Mouse (Mus musculus) heart, embryonic 16.5 days (tissue): ENCODE results near the gene Igfbp7. TPM values are rescaled to one million over a fixed set of nuclear protein-coding genes. Genes with fewer than 3 reads are reported as not detected.
A peak's percentile ranks its signal among the peaks of the same experiment; 100 is the strongest.
"Not testable (repeated sequence)": the region's sequence is repeated elsewhere in the genome, so short reads cannot be mapped to it uniquely, and the experiment has no call there.

Source experiments
- ATAC-seq: fragments of 200-750 bp; cut with Nextera tagmentation; replicated peaks from 2 replicates; pipeline ENCODE4 v1.8.0; 2017; ENCODE audit warnings: moderate number of reproducible peaks; ENCODE audit not compliant: insufficient read depth, low FRiP score; ENCODE audit errors: extremely low read depth
- H3K27ac ChIP-seq: fragments of 300-500 bp; sonication (generic); 2 replicates; pipeline ENCODE4 v1.5.1; 2014; ENCODE audit warnings: mild to moderate bottlenecking, low read length, control low read depth, moderate library complexity
- H3K27me3 ChIP-seq: fragments of 300-500 bp; sonication (generic); 2 replicates; pipeline ENCODE4 v1.6.1; 2014; ENCODE audit warnings: low read length, mixed read lengths; ENCODE audit not compliant: control insufficient read depth, insufficient read depth
- H3K36me3 ChIP-seq: fragments of 300-500 bp; sonication (generic); 2 replicates; pipeline ENCODE4 v1.6.1; 2014; ENCODE audit not compliant: control insufficient read depth, insufficient read depth
- H3K4me1 ChIP-seq: fragments of 300-500 bp; sonication (generic); 2 replicates; pipeline ENCODE4 v1.6.1; 2014; ENCODE audit warnings: low read length, mixed read lengths; ENCODE audit not compliant: control insufficient read depth, insufficient read depth
- H3K4me2 ChIP-seq: fragments of 300-500 bp; sonication (generic); 2 replicates; pipeline ENCODE4 v1.6.1; 2014; ENCODE audit warnings: low read depth, mild to moderate bottlenecking, control low read depth, low read length
- H3K4me3 ChIP-seq: fragments of 300-500 bp; sonication (generic); 2 replicates; pipeline ENCODE4 v1.5.1; 2014; ENCODE audit warnings: mild to moderate bottlenecking, control low read depth, low read length
- H3K9ac ChIP-seq: fragments of 300-500 bp; sonication (generic); 2 replicates; pipeline ENCODE4 v1.6.1; 2014; ENCODE audit warnings: low read length, control low read depth
- H3K9me3 ChIP-seq: fragments of 300-500 bp; sonication (generic); replicated peaks from 2 replicates; pipeline ENCODE4 v1.6.1; 2016; ENCODE audit warnings: low read length; ENCODE audit not compliant: control insufficient read depth
- WGBS: fragments of 180-500 bp; shearing (Covaris S2); extraction: QIAGEN DNeasy Blood & Tissue Kit; methylation state at CpG from one replicate; pipeline ENCODE4 v1.1.7; 2014; 5-methylcytosine and 5-hydroxymethylcytosine counted together
- polyA plus RNA-seq: library from polyadenylated mRNA; unstranded; fragments of >200 nt; fragmentation: Nextera tagmentation; extraction: Ambion mirVana; gene quantifications from 2 replicates; pipeline ENCODE4 v1.2.1, GENCODE M21; 2015

Igfbp7 gene
- polyA plus RNA-seq, 1 experiment from 2014 or later = 68.4 TPM

- ATAC-seq, H3K36me3 ChIP-seq: not testable (repeated sequence)
- 36% methylated on average over 4 of the region's 4 CpGs for WGBS
These were observed 11.7 kb upstream of the Igfbp7 start for GRCm38 (mm10) chr5:77419537-77419936.

GRCm38 (mm10) chr5:77416058-77416457, 8.2 kb upstream of the Igfbp7 start:
- ATAC-seq = no peak
- H3K4me3 ChIP-seq = no peak overlapping the region
- H3K4me2 ChIP-seq = no peak overlapping the region
- H3K9ac ChIP-seq = no peak overlapping the region
- no peaks in the 10 kb centered on the region for H3K27me3 ChIP-seq
- no peaks in the 10 kb centered on the region; the same call in 1 of the 2 replicates for H3K9me3 ChIP-seq
- no peaks in the 10 kb centered on the region for H3K36me3 ChIP-seq
- H3K4me1 ChIP-seq = no peaks in the 10 kb centered on the region
- 79% methylated on average over 6 of the region's 6 CpGs for WGBS
- H3K27ac ChIP-seq = no peak overlapping the region

More at GRCm38 (mm10) chr5:77419537-77419936, 11.7 kb upstream of the Igfbp7 start:
- not testable (repeated sequence) for H3K9me3 ChIP-seq, H3K9ac ChIP-seq, H3K4me1 ChIP-seq, H3K4me3 ChIP-seq, H3K27ac ChIP-seq, H3K27me3 ChIP-seq, H3K4me2 ChIP-seq

- WGBS = 87% methylated on average over 6 of the region's 6 CpGs
- H3K4me3 ChIP-seq = no peak overlapping the region
- H3K36me3 ChIP-seq = no peaks in the 10 kb centered on the region
- H3K9me3 ChIP-seq = no peaks in the 10 kb centered on the region
- H3K27me3 ChIP-seq = peaks cover 3% of the 10 kb centered on the region; the same call in 1 of the 2 replicates
- no peaks in the 10 kb centered on the region for H3K4me1 ChIP-seq
- H3K4me2 ChIP-seq = no peak overlapping the region
- H3K27ac ChIP-seq = no peak overlapping the region
- ATAC-seq = no peak
- no peak overlapping the region for H3K9ac ChIP-seq
These were observed 689 bp upstream of the Igfbp7 start for GRCm38 (mm10) chr5:77408530-77408929.

- H3K27ac ChIP-seq = peak overlapping the region; percentile 32
- WGBS = 50% methylated on average over 5 of the region's 5 CpGs
These were observed 1.4 kb downstream of the Igfbp7 start for GRCm38 (mm10) chr5:77406371-77406871.

DNA sequence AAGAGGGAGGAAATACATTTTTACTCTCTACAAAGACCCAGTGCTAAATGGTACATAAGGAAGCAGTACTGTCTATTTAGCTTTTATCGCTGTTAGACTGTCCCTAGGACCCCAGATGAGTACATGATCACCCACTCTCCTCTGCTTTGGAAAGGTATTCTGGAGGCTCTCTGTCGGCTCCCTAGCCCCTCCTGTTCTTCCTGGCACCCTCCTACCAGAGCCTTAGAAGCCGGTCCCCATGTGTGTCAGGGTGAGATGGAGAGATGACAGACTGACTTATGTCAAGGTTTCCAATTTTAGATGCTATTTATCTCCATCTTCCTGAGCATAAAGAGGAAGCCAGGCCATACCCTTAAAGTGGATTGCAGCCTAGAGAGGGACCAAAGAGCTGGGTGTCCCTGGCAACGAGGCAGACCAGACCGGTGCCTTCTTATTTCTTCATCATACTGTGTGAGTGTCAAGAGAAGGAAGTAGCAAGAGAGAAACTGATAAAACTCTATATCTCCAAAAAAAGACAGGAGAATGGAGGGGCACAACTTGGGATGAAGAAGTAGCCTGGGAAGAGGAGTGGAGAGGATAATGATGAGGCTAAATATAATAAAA, 2.3 kb downstream of the Igfbp7 start:
- H3K4me2 ChIP-seq = no peak overlapping the region
- no peak overlapping the region for H3K4me3 ChIP-seq
- WGBS = 37% methylated on average over 5 of the region's 5 CpGs
- H3K27ac ChIP-seq = no peak overlapping the region
- H3K36me3 ChIP-seq = no peaks in the 10 kb centered on the region
- H3K4me1 ChIP-seq = peaks cover 8% of the 10 kb centered on the region; the same call in 1 of the 2 replicates
- no peak for ATAC-seq
- no peak overlapping the region for H3K9ac ChIP-seq
- peaks cover 3% of the 10 kb centered on the region; the same call in 1 of the 2 replicates for H3K27me3 ChIP-seq
- H3K9me3 ChIP-seq = no peaks in the 10 kb centered on the region

More at GRCm38 (mm10) chr5:77406371-77406871, 1.4 kb downstream of the Igfbp7 start:
- no peak for ATAC-seq
- Histone ChIP-seq H3K9me3 (no peaks in the 10 kb centered on the region), H3K9ac (no peak overlapping the region), H3K36me3 (no peaks in the 10 kb centered on the region), H3K4me2 (peak overlapping the region; percentile 96), H3K4me3 (peak overlapping the region; percentile 67; the same call in 1 of the 2 replicates), H3K4me1 (0 out of 2 replicates have a peak, but pooled peaks cover 2% of the 10 kb centered on the region), H3K27me3 (peaks cover 3% of the 10 kb centered on the region; the same call in 1 of the 2 replicates)

GRCm38 (mm10) chr5:77404941-77405340, 2.9 kb downstream of the Igfbp7 start:
- Histone ChIP-seq H3K27ac (no peak overlapping the region), H3K9me3 (no peaks in the 10 kb centered on the region), H3K27me3 (peaks cover 3% of the 10 kb centered on the region; the same call in 1 of the 2 replicates), H3K36me3 (no peaks in the 10 kb centered on the region), H3K4me2 (no peak overlapping the region), H3K4me1 (peaks cover 8% of the 10 kb centered on the region; the same call in 1 of the 2 replicates), H3K4me3 (no peak overlapping the region), H3K9ac (no peak overlapping the region)
- ATAC-seq = no peak
- 74% methylated on average over 10 of the region's 10 CpGs for WGBS

GRCm38 (mm10) chr5:77402901-77403300, 4.9 kb downstream of the Igfbp7 start:
- 57% methylated on average over 5 of the region's 5 CpGs for WGBS

GRCm38 (mm10) chr5:77402137-77402536, 5.7 kb downstream of the Igfbp7 start:
- WGBS = 27% methylated on average over 5 of the region's 5 CpGs
- H3K9ac ChIP-seq = no peak overlapping the region
- no peak overlapping the region for H3K4me2 ChIP-seq
- H3K36me3 ChIP-seq = no peaks in the 10 kb centered on the region
- H3K27me3 ChIP-seq = no peaks in the 10 kb centered on the region
- H3K4me3 ChIP-seq = no peak overlapping the region
- peaks cover 15% of the 10 kb centered on the region for H3K4me1 ChIP-seq
- ATAC-seq = no peak
- H3K27ac ChIP-seq = no peak overlapping the region
- no peaks in the 10 kb centered on the region for H3K9me3 ChIP-seq

More at GRCm38 (mm10) chr5:77402901-77403300, 4.9 kb downstream of the Igfbp7 start:
- Histone ChIP-seq H3K27ac (no peak overlapping the region), H3K36me3 (no peaks in the 10 kb centered on the region), H3K4me1 (peaks cover 15% of the 10 kb centered on the region), H3K4me3 (no peak overlapping the region), H3K27me3 (no peaks in the 10 kb centered on the region), H3K9ac (no peak overlapping the region), H3K4me2 (no peak overlapping the region), H3K9me3 (no peaks in the 10 kb centered on the region)
- no peak for ATAC-seq

DNA sequence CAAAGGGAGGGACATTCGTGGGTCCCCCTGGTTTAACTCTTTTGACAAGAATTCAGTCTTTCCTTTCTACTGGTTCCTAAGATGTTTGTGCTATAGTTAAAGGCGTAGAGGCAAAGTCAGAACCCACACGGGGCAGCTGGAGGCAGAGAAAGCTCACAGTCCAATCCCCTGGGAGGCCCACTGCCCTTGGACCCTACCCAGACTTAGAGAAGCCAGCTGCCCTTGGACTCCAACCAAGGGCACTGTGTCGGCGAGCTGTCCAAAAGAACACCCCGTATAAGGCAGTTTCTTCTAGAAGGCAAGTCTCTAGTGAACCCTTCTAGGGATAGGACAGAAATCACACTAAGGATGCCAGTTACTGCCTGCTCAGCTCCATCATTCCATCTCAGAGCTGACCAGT, 7.0 kb downstream of the Igfbp7 start:
- no peak overlapping the region for H3K4me3 ChIP-seq
- H3K36me3 ChIP-seq = no peaks in the 10 kb centered on the region
- no peak for ATAC-seq
- no peaks in the 10 kb centered on the region for H3K9me3 ChIP-seq
- no peaks in the 10 kb centered on the region for H3K27me3 ChIP-seq
- H3K9ac ChIP-seq = no peak overlapping the region
- H3K4me2 ChIP-seq = no peak overlapping the region
- 49% methylated on average over 6 of the region's 6 CpGs for WGBS
- H3K27ac ChIP-seq = no peak overlapping the region
- peaks cover 18% of the 10 kb centered on the region for H3K4me1 ChIP-seq
